Mouse (Mus musculus) cerebellum, adult 8-10 months (tissue): Measurements from ENCODE around the gene Gpatch8.
A peak's percentile ranks its signal among the peaks of the same experiment; 100 is the strongest.

Source experiments
- DNase-seq: peaks from one replicate; pipeline ENCODE4 v3.0.0; 2022

The Gpatch8 gene

GRCm38 (mm10) chr11:102495114-102495513 is 61.1 kb downstream of the Gpatch8 start:
- no peak for DNase-seq

- DNase-seq = no peak
These were observed 62.0 kb downstream of the Gpatch8 start for GRCm38 (mm10) chr11:102494063-102494650.

- no peak for DNase-seq
These were observed 63.0 kb downstream of the Gpatch8 start for GRCm38 (mm10) chr11:102493241-102493640.

GRCm38 (mm10) chr11:102487901-102488300 is 68.3 kb downstream of the Gpatch8 start:
- DNase-seq = no peak

GRCm38 (mm10) chr11:102486733-102487386 is 69.3 kb downstream of the Gpatch8 start:
- peak; percentile 41 for DNase-seq

- DNase-seq = no peak
These were observed 74.4 kb downstream of the Gpatch8 start for GRCm38 (mm10) chr11:102481779-102482178.

GRCm38 (mm10) chr11:102480897-102481296 is 75.3 kb downstream of the Gpatch8 start:
- DNase-seq = no peak

- no peak for DNase-seq
These were observed 76.1 kb downstream of the Gpatch8 start for GRCm38 (mm10) chr11:102480111-102480510.

GRCm38 (mm10) chr11:102479581-102479980 is 76.6 kb downstream of the Gpatch8 start:
- DNase-seq = no peak

GRCm38 (mm10) chr11:102478671-102479070 is 77.5 kb downstream of the Gpatch8 start:
- no peak for DNase-seq

- DNase-seq = no peak
These were observed 81.2 kb downstream of the Gpatch8 start for GRCm38 (mm10) chr11:102475027-102475426.

- DNase-seq = no peak
These were observed 86.4 kb downstream of the Gpatch8 start, which contains the start of gene Itga2b for GRCm38 (mm10) chr11:102469648-102470357. Gene Itga2b (minus strand): TSS chr11:102470122.

- DNase-seq = peak; percentile 90
These were observed 89.1 kb downstream of the Gpatch8 start for GRCm38 (mm10) chr11:102467041-102467631.

- DNase-seq = no peak
These were observed 90.3 kb downstream of the Gpatch8 start for GRCm38 (mm10) chr11:102465713-102466436.

GRCm38 (mm10) chr11:102464901-102465300 is 91.3 kb downstream of the Gpatch8 start:
- no peak for DNase-seq

GRCm38 (mm10) chr11:102461764-102462163 is 94.4 kb downstream of the Gpatch8 start:
- no peak for DNase-seq

GRCm38 (mm10) chr11:102460541-102460940 is 95.7 kb downstream of the Gpatch8 start:
- DNase-seq = no peak

GRCm38 (mm10) chr11:102455740-102456396 is 100.3 kb downstream of the Gpatch8 start:
- DNase-seq = no peak

- DNase-seq = peak; percentile 9
These were observed 103.1 kb downstream of the Gpatch8 start for GRCm38 (mm10) chr11:102453131-102453530.

- DNase-seq = peak; percentile 54
These were observed 106.9 kb downstream of the Gpatch8 start for GRCm38 (mm10) chr11:102449043-102450008.

GRCm38 (mm10) chr11:102448327-102448726 is 107.9 kb downstream of the Gpatch8 start:
- peak; percentile 45 for DNase-seq
